Mouse (Mus musculus): ENCODE results near the gene Cntfr. TPM values are rescaled to one million over a fixed set of nuclear protein-coding genes. Genes with fewer than 3 reads are reported as not detected.

Cntfr gene
- polyA plus RNA-seq, 1 experiment from 2014 or later: 5.5 TPM

DNA sequence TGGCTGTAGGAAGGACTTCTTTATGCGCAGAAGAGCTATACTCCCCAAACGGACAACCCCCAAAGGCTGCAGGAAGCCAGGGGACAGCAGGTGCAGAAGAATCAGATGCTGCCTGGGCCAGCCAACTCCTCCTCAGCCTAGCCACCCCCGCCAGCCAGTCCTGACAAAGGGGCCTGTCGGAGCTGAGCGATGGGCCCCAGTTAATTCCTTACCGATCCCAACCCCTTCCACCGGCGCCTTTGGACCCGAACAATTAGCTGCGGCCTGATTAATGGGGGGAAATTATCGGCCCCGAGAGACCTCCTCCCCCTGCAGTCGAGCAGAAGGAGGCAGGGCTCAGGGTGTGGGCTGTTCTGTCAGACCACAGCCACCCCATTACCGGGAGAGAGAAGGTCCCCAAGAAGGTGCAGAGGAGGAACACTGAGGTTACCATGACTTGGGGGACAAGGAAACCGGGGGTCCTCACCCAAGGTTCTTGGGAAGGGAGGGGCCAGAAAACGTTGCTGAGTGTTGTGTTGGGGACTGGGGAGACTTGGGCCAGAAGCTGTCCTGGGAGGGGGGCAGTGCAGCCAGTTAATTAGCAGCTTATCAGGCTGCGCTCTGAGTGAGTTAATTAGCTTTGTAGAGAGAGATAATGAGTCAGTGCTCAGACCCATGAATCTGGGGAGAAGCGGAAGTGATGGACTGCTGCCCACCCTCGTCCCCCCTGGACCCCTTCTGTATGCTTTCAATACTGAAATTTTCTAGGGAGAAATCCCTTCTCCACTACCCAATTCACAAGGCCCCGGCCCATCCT, 30.1 kb upstream of the Cntfr start:
- Histone ChIP-seq H3K9me3 (no peaks in the 10 kb centered on the region), H3K4me1 (replicated peaks) (peaks cover 21% of the 10 kb centered on the region), H3K36me3 (no peaks in the 10 kb centered on the region), H3K27me3 (peaks cover 83% of the 10 kb centered on the region), H3K9ac (replicated peaks) (no peak overlapping the region), H3K4me3 (replicated peaks) (no peak overlapping the region), H3K4me2 (no peak overlapping the region), H3K27ac (no peak overlapping the region)
- no peak for ATAC-seq (ENCODE audit: insufficient number of reproducible peaks, insufficient read depth, low FRiP score, low TSS enrichment, low read depth)
- WGBS: 15% methylated on average over 20 of the region's 20 CpGs

DNA sequence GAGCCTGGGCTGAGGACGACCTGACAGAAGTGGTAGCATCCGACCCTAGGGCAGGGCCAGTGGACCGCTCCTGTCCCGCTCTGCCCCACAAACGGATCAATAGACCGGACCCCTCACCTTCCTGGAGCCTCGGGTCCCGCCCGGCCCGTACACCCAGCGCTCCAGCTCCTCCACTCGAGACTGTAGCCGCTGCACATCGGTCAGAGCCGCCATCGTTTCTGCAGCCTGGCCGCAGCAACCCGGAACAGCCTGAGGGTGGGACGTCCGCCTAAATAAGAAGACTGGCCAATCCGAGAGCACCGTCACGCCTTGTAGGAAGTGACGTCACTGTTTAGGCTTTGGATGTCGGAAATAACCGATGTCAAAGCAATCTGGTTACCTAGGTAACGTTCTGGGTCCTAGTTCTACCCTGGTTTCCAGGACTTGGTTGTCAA, 26.0 kb upstream of the Cntfr start, which contains the start of gene Dctn3:
Gene Dctn3, minus strand, starts transcription at position 253 of the 434 bp plus-strand sequence.
- Histone ChIP-seq H3K4me1 (replicated peaks) (peaks cover 15% of the 10 kb centered on the region), H3K4me3 (replicated peaks) (peak within 1 kb of the TSS; percentile 72), H3K4me2 (peak within 1 kb of the TSS; percentile 74), H3K27ac (no peak within 1 kb of the TSS), H3K9ac (replicated peaks) (peak within 1 kb of the TSS; percentile 77), H3K36me3 (peaks cover 25% of the 10 kb centered on the region), H3K9me3 (no peaks in the 10 kb centered on the region), H3K27me3 (peaks cover 45% of the 10 kb centered on the region)
- WGBS: under 1% methylated on average over 27 of the region's 27 CpGs
- peak; percentile 90 for ATAC-seq (ENCODE audit: insufficient number of reproducible peaks, insufficient read depth, low FRiP score, low TSS enrichment, low read depth)

DNA sequence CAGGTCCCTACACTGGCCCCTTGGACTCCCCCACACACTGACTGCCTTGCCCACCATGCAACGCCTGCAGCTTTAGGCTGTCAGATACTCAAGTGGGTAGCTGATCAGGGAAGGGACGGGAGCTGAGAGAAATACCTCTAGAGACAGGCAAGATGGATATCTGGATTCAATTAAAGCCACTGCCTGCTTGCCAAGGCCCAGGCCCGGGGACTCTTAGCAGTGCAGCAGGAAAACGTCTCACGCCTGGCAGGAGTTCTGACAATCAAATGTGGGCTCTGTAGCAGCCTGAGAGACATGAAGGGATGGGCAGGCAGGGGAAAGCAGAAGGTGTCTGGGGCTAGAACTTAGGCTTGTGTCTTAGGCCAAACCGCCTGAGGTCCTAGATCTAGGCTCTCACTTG, 19.9 kb upstream of the Cntfr start:
- WGBS: 31% methylated on average over 6 of the region's 6 CpGs
- Histone ChIP-seq H3K9ac (replicated peaks) (0 out of 2 replicates have a peak overlapping the region, but pooled peaks have one; percentile 1), H3K9me3 (no peaks in the 10 kb centered on the region), H3K27me3 (no peaks in the 10 kb centered on the region), H3K27ac (peak overlapping the region; percentile 46; the same call in 1 of the 2 replicates), H3K4me3 (replicated peaks) (no peak overlapping the region), H3K4me2 (no peak overlapping the region), H3K36me3 (peaks cover 50% of the 10 kb centered on the region), H3K4me1 (replicated peaks) (peaks cover 30% of the 10 kb centered on the region)
- no peak for ATAC-seq (ENCODE audit: insufficient number of reproducible peaks, insufficient read depth, low FRiP score, low TSS enrichment, low read depth)

DNA sequence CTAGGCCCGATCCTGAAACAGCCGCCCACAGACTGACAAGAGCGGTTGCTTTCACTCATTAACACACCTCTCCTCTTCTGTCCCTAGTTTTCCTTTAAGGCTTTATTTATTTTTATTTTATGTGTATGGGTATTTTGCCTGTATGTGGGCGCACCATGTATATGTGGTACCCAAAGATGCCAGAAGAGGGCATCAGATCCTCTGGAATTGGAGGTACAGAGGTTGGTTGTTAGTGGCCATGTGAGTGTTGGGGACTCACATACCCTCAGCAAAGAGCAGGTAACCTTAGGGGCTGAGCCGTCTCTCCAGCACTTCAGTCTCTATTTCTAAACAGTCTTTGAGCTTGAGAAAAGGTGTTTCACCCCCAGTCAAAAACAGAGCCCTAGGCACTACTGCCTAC, 18.7 kb upstream of the Cntfr start:
- no peaks in the 10 kb centered on the region for H3K9me3 ChIP-seq
- ATAC-seq (ENCODE audit: insufficient number of reproducible peaks, insufficient read depth, low FRiP score, low TSS enrichment, low read depth): no peak
- no peak overlapping the region for H3K4me2 ChIP-seq
- peaks cover 61% of the 10 kb centered on the region for H3K36me3 ChIP-seq
- 88% methylated on average over 5 of the region's 5 CpGs for WGBS
- peaks cover 36% of the 10 kb centered on the region for H3K4me1 ChIP-seq (replicated peaks)
- H3K4me3 ChIP-seq (replicated peaks): no peak overlapping the region
- no peaks in the 10 kb centered on the region for H3K27me3 ChIP-seq
- no peak overlapping the region for H3K9ac ChIP-seq (replicated peaks)
- H3K27ac ChIP-seq: no peak overlapping the region

DNA sequence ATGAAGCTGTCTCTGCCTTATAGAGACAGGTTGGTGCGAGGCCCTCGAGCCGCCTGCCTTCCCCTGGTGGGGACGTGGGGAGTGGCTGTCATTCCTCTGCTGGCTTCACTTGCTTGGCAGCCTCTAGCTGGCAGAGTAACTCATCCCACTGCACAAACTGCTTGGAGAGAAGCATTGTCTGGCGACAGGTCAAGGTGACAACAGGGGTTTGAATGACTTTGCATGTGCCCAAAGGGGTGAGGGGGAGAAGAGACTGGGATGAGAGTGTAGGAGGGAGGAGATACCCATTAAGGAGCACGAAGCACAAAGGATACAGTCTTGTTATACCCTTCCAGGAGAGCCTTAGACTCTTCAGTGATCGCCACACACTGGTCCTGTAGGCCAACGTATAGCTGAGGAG, 18.2 kb upstream of the Cntfr start:
- ATAC-seq (ENCODE audit: insufficient number of reproducible peaks, insufficient read depth, low FRiP score, low TSS enrichment, low read depth): no peak
- Histone ChIP-seq H3K4me3 (replicated peaks) (no peak overlapping the region), H3K36me3 (peaks cover 59% of the 10 kb centered on the region), H3K27me3 (no peaks in the 10 kb centered on the region), H3K4me1 (replicated peaks) (peaks cover 36% of the 10 kb centered on the region), H3K9me3 (no peaks in the 10 kb centered on the region), H3K4me2 (no peak overlapping the region), H3K9ac (replicated peaks) (no peak overlapping the region), H3K27ac (no peak overlapping the region)
- 78% methylated on average over 8 of the region's 8 CpGs for WGBS

DNA sequence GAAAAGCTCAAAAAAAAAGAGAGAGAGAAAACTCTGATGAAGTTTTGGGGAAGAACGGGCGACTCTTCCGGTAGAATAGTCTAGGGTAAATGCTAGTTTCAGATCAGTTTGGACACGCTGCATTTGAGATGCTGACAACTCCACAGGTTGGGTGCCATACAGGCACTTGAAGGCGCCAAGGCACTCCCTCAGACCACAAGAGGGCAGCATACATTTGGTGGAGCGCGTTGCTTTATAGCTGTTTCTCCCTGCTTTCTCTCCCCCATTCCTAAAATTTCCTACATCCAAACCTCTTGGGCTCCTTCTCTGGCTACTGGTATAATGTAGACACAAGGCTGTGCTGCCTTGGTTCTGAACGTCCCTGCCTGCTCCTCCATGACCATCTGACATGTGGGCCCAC, 17.4 kb upstream of the Cntfr start:
- no peak for ATAC-seq (ENCODE audit: insufficient number of reproducible peaks, insufficient read depth, low FRiP score, low TSS enrichment, low read depth)
- Histone ChIP-seq H3K4me2 (peak overlapping the region; percentile 85), H3K9ac (replicated peaks) (no peak overlapping the region), H3K27me3 (no peaks in the 10 kb centered on the region), H3K4me3 (replicated peaks) (peak overlapping the region; percentile 80; the same call in 1 of the 2 replicates), H3K27ac (no peak overlapping the region), H3K9me3 (no peaks in the 10 kb centered on the region), H3K4me1 (replicated peaks) (peaks cover 36% of the 10 kb centered on the region), H3K36me3 (peaks cover 51% of the 10 kb centered on the region)
- WGBS: 18% methylated on average over 8 of the region's 8 CpGs

DNA sequence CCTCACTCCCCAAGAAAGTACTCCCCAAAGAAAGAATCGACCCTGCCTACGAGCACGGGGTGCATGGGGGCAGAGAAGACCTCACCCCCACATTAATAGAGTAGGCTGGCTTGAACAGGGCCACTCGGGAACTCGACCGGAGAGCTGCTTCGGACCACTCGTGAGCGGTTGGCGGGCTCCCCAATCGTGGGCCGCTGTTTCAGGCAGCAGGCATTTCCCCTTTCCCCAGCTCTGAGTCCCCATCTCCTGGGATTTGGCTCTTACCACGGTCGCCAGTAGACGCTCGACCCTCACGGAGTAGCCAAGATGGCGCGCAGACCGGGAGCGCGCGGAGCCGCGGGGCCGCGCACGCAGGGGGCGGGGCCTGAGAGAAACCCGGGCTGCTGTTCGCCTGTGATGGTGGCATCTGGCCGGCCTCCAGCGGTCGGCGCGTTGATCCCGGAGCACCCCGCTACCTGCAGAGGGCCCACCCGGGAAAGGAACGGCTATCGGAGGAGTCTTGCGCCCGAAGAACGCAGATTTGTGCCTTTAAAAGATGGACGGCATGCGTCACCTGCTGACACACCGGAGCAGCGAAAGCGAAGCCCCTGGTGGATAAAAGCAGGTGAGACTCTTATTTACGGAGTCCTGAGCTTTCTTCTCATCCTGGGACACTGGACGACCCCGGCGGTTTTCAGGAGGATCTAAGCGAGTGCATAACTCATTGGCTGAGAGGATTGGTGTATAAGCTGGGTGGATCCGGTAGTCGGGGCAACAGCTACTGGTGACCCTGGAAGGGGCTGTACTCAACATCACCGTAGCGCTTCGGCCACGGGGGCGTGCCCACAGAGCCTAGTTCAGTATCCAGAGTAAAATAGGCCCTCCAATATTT, 16.5 kb upstream of the Cntfr start, which contains the start of gene Rpp25l:
Gene Rpp25l, minus strand, starts transcription at position 338 of the 871 bp plus-strand sequence.
- peak; percentile 52; the same call in 1 of the 2 replicates for ATAC-seq (ENCODE audit: insufficient number of reproducible peaks, insufficient read depth, low FRiP score, low TSS enrichment, low read depth)
- H3K9ac ChIP-seq (replicated peaks): peak within 1 kb of the TSS; percentile 92
- H3K27ac ChIP-seq: peak within 1 kb of the TSS; percentile 83
- WGBS: under 1% methylated on average over 61 of the region's 61 CpGs
- H3K27me3 ChIP-seq: no peaks in the 10 kb centered on the region
- H3K4me1 ChIP-seq (replicated peaks): peaks cover 36% of the 10 kb centered on the region
- peaks cover 42% of the 10 kb centered on the region for H3K36me3 ChIP-seq
- peak within 1 kb of the TSS; percentile 85 for H3K4me2 ChIP-seq
- H3K4me3 ChIP-seq (replicated peaks): peak within 1 kb of the TSS; percentile 80
- no peaks in the 10 kb centered on the region for H3K9me3 ChIP-seq

DNA sequence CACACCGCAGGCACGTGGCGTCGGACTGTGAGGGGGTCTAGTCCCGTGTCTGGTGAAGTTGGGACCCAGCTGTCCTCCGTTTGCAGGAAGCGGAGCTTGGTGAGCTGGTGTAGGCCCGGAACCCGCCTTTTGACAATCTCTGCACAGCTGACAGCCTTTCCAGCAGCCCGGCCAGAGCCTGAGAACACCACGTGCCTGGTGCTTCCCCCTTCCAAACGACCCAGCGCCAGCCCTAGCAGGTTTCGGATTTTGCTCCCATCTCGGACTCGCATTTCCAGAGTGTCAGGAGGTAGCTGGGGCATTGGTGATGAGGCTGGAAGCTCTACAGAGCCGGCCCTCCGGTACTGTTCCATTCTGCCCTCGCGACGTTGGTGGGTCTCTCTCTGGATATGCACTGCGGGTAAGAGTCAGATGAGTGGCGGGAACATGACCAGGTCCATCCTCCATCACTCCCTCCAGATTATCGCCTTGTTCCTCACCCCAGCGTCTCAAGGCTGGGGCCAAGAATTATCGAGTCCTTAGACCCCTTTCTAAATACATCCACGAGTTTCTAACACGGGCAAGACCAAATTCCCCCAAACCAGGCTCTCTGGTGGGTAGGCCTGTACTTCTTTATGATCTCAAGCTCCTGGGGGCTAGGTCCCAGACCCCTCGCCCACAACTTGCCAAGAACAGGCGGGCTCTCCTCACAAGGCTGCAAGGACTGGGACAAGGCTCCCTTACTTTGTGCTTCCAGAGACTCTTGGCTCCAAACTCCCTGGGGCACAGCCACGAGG, 15.7 kb upstream of the Cntfr start:
- Histone ChIP-seq H3K4me3 (replicated peaks) (peak overlapping the region; percentile 80), H3K27ac (peak overlapping the region; percentile 83)
- peak; percentile 13; the same call in 1 of the 2 replicates for ATAC-seq (ENCODE audit: insufficient number of reproducible peaks, insufficient read depth, low FRiP score, low TSS enrichment, low read depth)

DNA sequence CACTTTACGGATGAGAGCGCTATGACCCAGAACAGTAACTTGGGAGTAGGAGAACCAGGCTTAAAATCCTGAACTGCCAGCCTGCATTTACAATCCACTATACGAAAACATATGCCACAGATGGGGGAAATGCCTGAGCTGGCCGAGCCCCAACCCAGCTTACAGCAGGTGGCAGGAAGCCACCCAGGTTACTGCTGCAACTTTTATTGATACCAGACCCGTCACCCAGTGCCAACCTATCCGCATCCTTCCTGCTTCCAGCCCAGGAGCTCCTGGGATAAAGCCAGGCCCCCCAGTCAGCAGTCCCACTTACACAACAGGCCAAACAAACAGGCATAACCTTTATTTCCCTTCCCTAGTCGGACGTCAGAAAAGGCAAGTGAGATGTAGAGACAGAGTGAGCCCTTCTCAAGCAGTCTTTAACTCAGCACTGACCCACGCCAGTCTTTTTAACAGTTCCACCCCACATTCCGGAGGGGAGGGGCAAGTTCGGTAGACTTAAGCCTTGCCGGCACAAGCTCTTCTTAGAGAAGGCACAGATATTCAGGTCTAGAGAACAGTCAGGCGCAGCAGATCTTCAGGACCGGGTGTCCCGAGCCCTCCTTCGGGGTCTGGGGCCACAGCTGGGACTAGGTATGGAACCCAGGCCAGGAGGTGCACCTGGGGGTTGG, 15.0 kb upstream of the Cntfr start:
- ATAC-seq (ENCODE audit: insufficient number of reproducible peaks, insufficient read depth, low FRiP score, low TSS enrichment, low read depth): no peak
- peak overlapping the region; percentile 31; the same call in 1 of the 2 replicates for H3K27ac ChIP-seq
- peak overlapping the region; percentile 80 for H3K4me3 ChIP-seq (replicated peaks)
- H3K9ac ChIP-seq (replicated peaks): peak overlapping the region; percentile 92
- WGBS: 73% methylated on average over 16 of the region's 16 CpGs
- peaks cover 12% of the 10 kb centered on the region for H3K27me3 ChIP-seq
- H3K9me3 ChIP-seq: no peaks in the 10 kb centered on the region
- peaks cover 28% of the 10 kb centered on the region for H3K36me3 ChIP-seq
- H3K4me2 ChIP-seq: peak overlapping the region; percentile 85
- H3K4me1 ChIP-seq (replicated peaks): peaks cover 30% of the 10 kb centered on the region

More for the DNA sequence above, 15.7 kb upstream of the Cntfr start:
- Histone ChIP-seq H3K4me1 (replicated peaks) (peaks cover 36% of the 10 kb centered on the region), H3K36me3 (peaks cover 35% of the 10 kb centered on the region), H3K9ac (replicated peaks) (peak overlapping the region; percentile 92), H3K27me3 (peaks cover 6% of the 10 kb centered on the region), H3K4me2 (peak overlapping the region; percentile 85), H3K9me3 (no peaks in the 10 kb centered on the region)
- WGBS: 51% methylated on average over 31 of the region's 31 CpGs

DNA sequence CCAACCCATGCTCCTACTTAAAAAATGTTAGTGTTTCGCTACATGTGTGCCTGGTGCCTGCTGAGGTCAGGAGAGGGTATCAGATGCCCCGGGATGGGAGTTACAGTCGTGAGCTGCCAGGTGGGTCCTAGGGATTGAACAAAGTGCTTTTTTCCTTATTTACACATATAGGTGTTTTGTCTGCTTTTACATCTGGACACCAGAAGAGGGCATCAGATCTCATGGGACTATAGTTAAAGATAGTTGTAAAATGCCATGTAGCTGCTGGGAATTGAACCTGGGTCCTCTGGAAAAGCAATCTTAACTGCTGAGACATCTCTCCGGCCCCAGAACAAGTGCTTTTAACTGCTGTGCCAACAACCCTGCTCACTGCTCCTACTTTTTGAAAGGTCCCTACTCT, 13.3 kb upstream of the Cntfr start:
- Histone ChIP-seq H3K36me3 (peaks cover 17% of the 10 kb centered on the region; the same call in 1 of the 2 replicates), H3K27me3 (peaks cover 28% of the 10 kb centered on the region), H3K9me3 (no peaks in the 10 kb centered on the region), H3K9ac (replicated peaks) (no peak overlapping the region), H3K27ac (no peak overlapping the region), H3K4me2 (no peak overlapping the region), H3K4me1 (replicated peaks) (peaks cover 31% of the 10 kb centered on the region), H3K4me3 (replicated peaks) (no peak overlapping the region)
- ATAC-seq (ENCODE audit: insufficient number of reproducible peaks, insufficient read depth, low FRiP score, low TSS enrichment, low read depth): no peak
- 64% methylated on average over 4 of the region's 4 CpGs for WGBS
